ENCODE assay signal across 20 mouse cellular contexts in the genomic region with DNA sequence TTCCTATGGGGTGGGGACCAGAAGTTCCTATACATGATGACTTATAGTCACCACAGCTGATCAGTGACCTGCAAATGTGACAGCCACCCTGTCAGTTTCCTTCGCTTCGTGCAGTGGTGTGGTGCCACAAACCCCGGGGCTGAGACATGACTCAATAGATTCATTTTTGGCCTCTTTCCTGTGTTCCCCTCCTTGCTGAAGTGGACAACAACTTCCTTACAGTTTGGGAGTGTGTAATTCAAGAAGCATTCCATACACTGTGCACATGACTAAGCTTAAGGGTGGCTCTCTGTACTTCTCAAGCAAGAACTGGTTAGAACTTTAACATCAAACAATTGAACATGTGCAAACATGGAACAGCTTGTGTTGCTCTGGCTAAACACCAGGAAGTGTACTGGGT. TPM values are rescaled to one million over a fixed set of nuclear protein-coding genes. Genes with fewer than 3 reads are reported as not detected.
DNase-seq lines count a peak whose midpoint lies in the region; ATAC-seq and TF ChIP-seq lines count a peak whose summit lies in the region.
"Had no signal": no experiment of that assay in that cellular context is flagged by ENCODE, and none has a peak within 500 bp of the region (broad histone marks: within the 10 kb centered on the region; RNA-seq: fewer than 3 reads in every experiment).

No protein-coding gene starts in this region.

- DNase-seq in 3134 (ENCODE audit: extremely low read depth, insufficient read length, low spot score) (peak; percentile 44), 3T3-L1 (ENCODE audit: low read depth, low spot score) (peak; percentile 79)
- DNase-seq in heart, adult 2 months: no peak
- no peak for DNase-seq in embryo, embryonic 10 days (ENCODE audit: low spot score)
- no peak for DNase-seq in urinary bladder, postnatal 25 days (ENCODE audit: low spot score)
- DNase-seq: adrenal gland, postnatal 36 days; cerebellum, postnatal 25 days; kidney, postnatal 10 days; thymus, postnatal 14 days had no signal

- H3K79me2 ChIP-seq in heart, adult 2 months (replicated peaks; ENCODE audit: control insufficient read depth, insufficient read depth, low read length): no peaks in the 10 kb centered on the region

- no peak for TF ChIP-seq EP300 in heart, adult 2 months (IDR thresholded peaks at IDR 0.05; ENCODE audit: insufficient read depth, low read depth, low read length)

- no peaks in the 10 kb centered on the region for H3K36me3 ChIP-seq in heart, adult 2 months (ENCODE audit: control insufficient read depth, insufficient read depth, low read length)
- H3K36me3 ChIP-seq: embryonic facial prominence, embryonic 13.5 days; G1E; hindbrain, embryonic 15.5 days; limb, embryonic 15.5 days; midbrain, embryonic 15.5 days; neural tube, embryonic 12.5 days had no signal

- H3K9ac ChIP-seq in heart, adult 2 months (ENCODE audit: low read depth, low read length): no peak overlapping the region
- H3K9ac ChIP-seq: embryonic facial prominence, embryonic 13.5 days; forebrain, embryonic 13.5 days; hindbrain, embryonic 15.5 days; limb, embryonic 15.5 days; midbrain, embryonic 15.5 days; neural tube, embryonic 12.5 days had no signal

- H3K4me1 ChIP-seq in heart, adult 2 months (ENCODE audit: control insufficient read depth, insufficient read depth, low read length): no peaks in the 10 kb centered on the region
- H3K4me1 ChIP-seq: forebrain, embryonic 13.5 days; hindbrain, embryonic 15.5 days; midbrain, embryonic 15.5 days; neural tube, embryonic 12.5 days had no signal

- no peak overlapping the region for H3K4me3 ChIP-seq in heart, adult 2 months
- H3K4me3 ChIP-seq: embryonic facial prominence, embryonic 13.5 days; forebrain, embryonic 13.5 days; hindbrain, embryonic 15.5 days; limb, embryonic 15.5 days; midbrain, embryonic 15.5 days; neural tube, embryonic 12.5 days had no signal

- no peaks in the 10 kb centered on the region; the same call in 1 of the 2 replicates for H3K27me3 ChIP-seq in heart, adult 2 months (ENCODE audit: control insufficient read depth, insufficient read depth, low read length)
- H3K27me3 ChIP-seq: embryonic facial prominence, embryonic 13.5 days; forebrain, embryonic 13.5 days; hindbrain, embryonic 15.5 days; limb, embryonic 15.5 days; midbrain, embryonic 15.5 days; neural tube, embryonic 12.5 days had no signal

- no peak for TF ChIP-seq CTCF in heart, adult 2 months (IDR thresholded peaks at IDR 0.05)

- 49% methylated on average over 3 of the region's 3 CpGs for WGBS in heart, adult 2 months

- no peak for TF ChIP-seq POLR2A in heart, adult 2 months (IDR thresholded peaks at IDR 0.05; ENCODE audit: insufficient read depth, low read depth, low read length)

- ATAC-seq in common myeloid progenitor, adult 5-6 weeks (replicated peaks; ENCODE audit: low read depth, poor library complexity, severe bottlenecking): peak; percentile 20; the same call in 1 of the 2 replicates
- ATAC-seq in megakaryocyte progenitor cell, adult 5-6 weeks (replicated peaks; ENCODE audit: poor library complexity): peak; percentile 53
- ATAC-seq: forebrain, embryonic 13.5 days; midbrain, embryonic 15.5 days had no signal

- H3K27ac ChIP-seq in heart, adult 2 months: no peak overlapping the region
- H3K27ac ChIP-seq: embryonic facial prominence, embryonic 13.5 days; forebrain, embryonic 13.5 days; hindbrain, embryonic 15.5 days; limb, embryonic 15.5 days; midbrain, embryonic 15.5 days; neural tube, embryonic 12.5 days had no signal

- intact Hi-C loops in heart, adult 2 months (cut with DNase I): no loop called here

RNA-seq across cellular contexts. Expression of a gene that starts 29.1 kb away (rescaled TPM):
- 1.6 TPM in 1 of 2 replicates, not detected in the other for total RNA-seq in common myeloid progenitor, adult 5-6 weeks (2017)
- 0.52 TPM in 1 of 2 replicates, not detected in the other for total RNA-seq in megakaryocyte progenitor cell, adult 5-6 weeks (2015)
- not detected in 2 replicates for total RNA-seq in megakaryocyte progenitor cell, adult 5-6 weeks (2017)
- total RNA-seq in heart, adult 2 months (2021): not detected
- 0.27 TPM in 1 of 2 replicates, not detected in the other for polyA plus RNA-seq in heart, adult 2 months (2012; rRNA removed)
- total RNA-seq: G1E; gastrocnemius, adult 18-20 months had no signal
- polyA plus RNA-seq: forebrain, embryonic 13.5 days; G1E had no signal

RNA-seq across cellular contexts. Expression of a gene that starts 50.5 kb away (rescaled TPM):
- 0.09 TPM in 1 of 2 replicates, not detected in the other for total RNA-seq in common myeloid progenitor, adult 5-6 weeks (2017)
- not detected in 2 replicates for total RNA-seq in megakaryocyte progenitor cell, adult 5-6 weeks (2015)
- not detected in 2 replicates for total RNA-seq in megakaryocyte progenitor cell, adult 5-6 weeks (2017)
- total RNA-seq in heart, adult 2 months (2021): not detected
- polyA plus RNA-seq in heart, adult 2 months (2012; rRNA removed): not detected in 2 replicates
- total RNA-seq: adrenal gland, postnatal 36 days; G1E; gastrocnemius, adult 18-20 months had no signal
- polyA plus RNA-seq: embryonic facial prominence, embryonic 13.5 days; forebrain, embryonic 13.5 days; G1E; heart, embryonic 16.5 days; hindbrain, embryonic 15.5 days; limb, embryonic 15.5 days; neural tube, embryonic 12.5 days had no signal

Comparison
In these comparisons a context has a peak if more than half of its experiments do, and no peak if none do; other contexts are left out.
1. DNase-seq: peak in 3134 (single experiment) and 3T3-L1 (single experiment); none in heart, adult 2 months (0 of 2), embryo, embryonic 10 days (single experiment) and urinary bladder, postnatal 25 days (single experiment).